Mouse (Mus musculus) liver, embryonic 11.5 days (tissue): ENCODE results near the gene Ret. TPM values are rescaled to one million over a fixed set of nuclear protein-coding genes. Genes with fewer than 3 reads are reported as not detected.

ENCODE experiments used
- ATAC-seq: fragments of 200-750 bp; cut with Nextera tagmentation; replicated peaks from 2 replicates; pipeline ENCODE4 v1.8.0; 2017; ENCODE audit warnings: moderate number of reproducible peaks, mild to moderate bottlenecking, moderate TSS enrichment, moderate library complexity; ENCODE audit not compliant: low FRiP score
- DNase-seq: peaks from one replicate; pipeline ENCODE4 v3.0.0-alpha.2; 2017; ENCODE audit warnings: low spot score
- H3K27ac ChIP-seq: fragments of 300-500 bp; sonication (generic); 2 replicates; pipeline ENCODE4 v1.5.1; 2014; ENCODE audit warnings: mild to moderate bottlenecking, low read depth, low read length, control low read depth
- H3K27me3 ChIP-seq: fragments of 300-500 bp; sonication (generic); replicated peaks from 2 replicates; pipeline ENCODE4 v1.6.1; 2014; ENCODE audit warnings: low read length, mixed read lengths; ENCODE audit not compliant: control insufficient read depth, insufficient read depth
- H3K36me3 ChIP-seq: fragments of 300-500 bp; sonication (generic); 2 replicates; pipeline ENCODE4 v1.6.1; 2014; ENCODE audit warnings: mild to moderate bottlenecking, low read length, moderate library complexity, mixed read lengths; ENCODE audit not compliant: control insufficient read depth, insufficient read depth
- H3K4me1 ChIP-seq: fragments of 300-500 bp; sonication (generic); replicated peaks from 2 replicates; pipeline ENCODE4 v1.6.1; 2014; ENCODE audit warnings: low read length, mixed read lengths; ENCODE audit not compliant: control insufficient read depth, insufficient read depth
- H3K4me2 ChIP-seq: fragments of 300-500 bp; sonication (generic); 2 replicates; pipeline ENCODE4 v1.6.1; 2014; ENCODE audit warnings: mild to moderate bottlenecking, control low read depth, moderate library complexity
- H3K4me3 ChIP-seq: fragments of 300-500 bp; sonication (generic); 2 replicates; pipeline ENCODE4 v1.5.1; 2014; ENCODE audit warnings: low read depth, low read length, control low read depth
- H3K9ac ChIP-seq: fragments of 300-500 bp; sonication (generic); 2 replicates; pipeline ENCODE4 v1.6.1; 2014; ENCODE audit warnings: low read depth, low read length, control low read depth
- H3K9me3 ChIP-seq: fragments of 300-500 bp; sonication (generic); 2 replicates; pipeline ENCODE4 v1.6.1; 2016; ENCODE audit warnings: low read length, inconsistent platforms, mixed read lengths; ENCODE audit not compliant: control insufficient read depth
- WGBS: fragments of 180-500 bp; shearing (Covaris S2); extraction: QIAGEN DNeasy Blood & Tissue Kit; methylation state at CpG from one replicate; pipeline ENCODE4 v1.1.7; 2014; 5-methylcytosine and 5-hydroxymethylcytosine counted together
- polyA plus RNA-seq: library from polyadenylated mRNA; unstranded; fragments of >200 nt; fragmentation: Nextera tagmentation; extraction: Ambion mirVana; gene quantifications from 2 replicates; pipeline ENCODE4 v1.2.1, GENCODE M21; 2014

Gene Ret
- polyA plus RNA-seq, 1 experiment from 2014 or later = 0.95 TPM

GRCm38 (mm10) chr6:118186620-118187284, 10.8 kb downstream of the Ret start:
- Histone ChIP-seq H3K4me1 (no peaks in the 10 kb centered on the region), H3K9me3 (no peaks in the 10 kb centered on the region), H3K4me2 (no peak overlapping the region), H3K36me3 (no peaks in the 10 kb centered on the region), H3K27me3 (no peaks in the 10 kb centered on the region), H3K27ac (no peak overlapping the region), H3K4me3 (no peak overlapping the region), H3K9ac (no peak overlapping the region)
- DNase-seq (no peak), ATAC-seq (no peak)
- WGBS = 77% methylated on average over 17 of the region's 17 CpGs

- Histone ChIP-seq H3K4me1 (no peaks in the 10 kb centered on the region), H3K9ac (no peak overlapping the region), H3K4me2 (no peak overlapping the region), H3K27ac (no peak overlapping the region), H3K9me3 (no peaks in the 10 kb centered on the region), H3K27me3 (no peaks in the 10 kb centered on the region), H3K4me3 (no peak overlapping the region), H3K36me3 (no peaks in the 10 kb centered on the region)
- DNase-seq (no peak), ATAC-seq (no peak)
- 81% methylated on average over 10 of the region's 10 CpGs for WGBS
Measured at GRCm38 (mm10) chr6:118184126-118184525, 13.4 kb downstream of the Ret start.

GRCm38 (mm10) chr6:118180085-118180423, 17.5 kb downstream of the Ret start:
- ATAC-seq (no peak), DNase-seq (no peak)
- Histone ChIP-seq H3K36me3 (no peaks in the 10 kb centered on the region), H3K9me3 (no peaks in the 10 kb centered on the region), H3K4me2 (no peak overlapping the region), H3K4me3 (no peak overlapping the region), H3K9ac (no peak overlapping the region), H3K27ac (no peak overlapping the region), H3K27me3 (no peaks in the 10 kb centered on the region), H3K4me1 (no peaks in the 10 kb centered on the region)
- 77% methylated on average over 12 of the region's 12 CpGs for WGBS

GRCm38 (mm10) chr6:118179316-118180084, 18.0 kb downstream of the Ret start:
- peak; percentile 59 for DNase-seq
- Histone ChIP-seq H3K27me3 (no peaks in the 10 kb centered on the region), H3K27ac (no peak overlapping the region), H3K9me3 (no peaks in the 10 kb centered on the region), H3K36me3 (no peaks in the 10 kb centered on the region), H3K4me1 (no peaks in the 10 kb centered on the region), H3K9ac (no peak overlapping the region), H3K4me3 (no peak overlapping the region), H3K4me2 (no peak overlapping the region)
- ATAC-seq = peak; percentile 74
- WGBS = 62% methylated on average over 13 of the region's 13 CpGs

- Histone ChIP-seq H3K27me3 (no peaks in the 10 kb centered on the region), H3K4me2 (no peak overlapping the region), H3K4me3 (no peak overlapping the region), H3K9me3 (no peaks in the 10 kb centered on the region), H3K36me3 (no peaks in the 10 kb centered on the region), H3K9ac (no peak overlapping the region), H3K27ac (no peak overlapping the region), H3K4me1 (no peaks in the 10 kb centered on the region)
- DNase-seq = no peak
- ATAC-seq = no peak
- WGBS = 74% methylated on average over 5 of the region's 5 CpGs
Measured at GRCm38 (mm10) chr6:118173975-118174328, 23.6 kb downstream of the Ret start.

GRCm38 (mm10) chr6:118173251-118173974, 24.1 kb downstream of the Ret start:
- H3K4me3 ChIP-seq = no peak overlapping the region
- no peak overlapping the region for H3K4me2 ChIP-seq
- no peaks in the 10 kb centered on the region for H3K27me3 ChIP-seq
- no peaks in the 10 kb centered on the region for H3K9me3 ChIP-seq
- no peaks in the 10 kb centered on the region for H3K36me3 ChIP-seq
- no peaks in the 10 kb centered on the region for H3K4me1 ChIP-seq
- no peak overlapping the region for H3K9ac ChIP-seq
- WGBS = 90% methylated on average over 18 of the region's 18 CpGs
- DNase-seq (no peak), ATAC-seq (no peak)
- no peak overlapping the region for H3K27ac ChIP-seq

- no peaks in the 10 kb centered on the region for H3K9me3 ChIP-seq
- H3K4me1 ChIP-seq = no peaks in the 10 kb centered on the region
- no peak overlapping the region for H3K4me2 ChIP-seq
- DNase-seq (no peak), ATAC-seq (no peak)
- 90% methylated on average over 7 of the region's 7 CpGs for WGBS
- no peaks in the 10 kb centered on the region for H3K27me3 ChIP-seq
- no peak overlapping the region for H3K27ac ChIP-seq
- no peaks in the 10 kb centered on the region for H3K36me3 ChIP-seq
- no peak overlapping the region for H3K9ac ChIP-seq
- H3K4me3 ChIP-seq = no peak overlapping the region
Measured at GRCm38 (mm10) chr6:118171386-118171785, 26.1 kb downstream of the Ret start.

GRCm38 (mm10) chr6:118168106-118168505, 29.4 kb downstream of the Ret start:
- Histone ChIP-seq H3K9ac (no peak overlapping the region), H3K27ac (no peak overlapping the region), H3K4me2 (no peak overlapping the region), H3K9me3 (no peaks in the 10 kb centered on the region), H3K4me1 (no peaks in the 10 kb centered on the region), H3K36me3 (no peaks in the 10 kb centered on the region), H3K4me3 (no peak overlapping the region), H3K27me3 (no peaks in the 10 kb centered on the region)
- 81% methylated on average over 14 of the region's 14 CpGs for WGBS
- DNase-seq (no peak), ATAC-seq (no peak)
